Mouse (Mus musculus): ENCODE measurements at regions not wholly inside any gene's neighbourhood (a gene's known extent, or its start where the extent isn't known, plus 50 kb on each side); places are given as distances from the start of the nearest gene placed in this dataset.
A peak's percentile ranks its signal among the peaks of the same experiment; 100 is the strongest.

GRCm38 (mm10) chr19:28205691-28206090 lies 194.7 kb upstream of the Rfx3 start:
- no peak for DNase-seq (ENCODE audit: low read depth)

- no peak for DNase-seq (ENCODE audit: low read depth)
These were observed 192.8 kb upstream of the Rfx3 start for GRCm38 (mm10) chr19:28203719-28204118.

DNA sequence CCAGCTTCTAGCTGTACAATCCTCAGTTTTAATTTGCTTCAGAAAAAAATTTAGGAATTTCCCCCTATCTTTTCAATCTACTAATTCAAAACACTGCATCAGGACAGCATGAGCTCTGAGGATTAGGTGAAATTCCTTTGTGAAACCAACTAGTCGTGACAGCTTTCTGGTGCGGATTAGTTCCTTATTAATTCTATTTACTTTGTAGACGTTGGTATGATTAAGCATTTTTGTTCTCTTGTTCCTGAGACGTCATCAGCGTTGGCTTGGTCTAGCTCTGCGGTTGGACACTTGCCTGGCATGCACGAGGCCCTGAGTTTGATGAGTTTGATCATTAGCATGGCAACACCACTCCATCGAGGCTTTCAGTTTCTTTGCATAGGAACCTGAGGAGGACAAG lies 188.4 kb upstream of the Rfx3 start:
- DNase-seq (ENCODE audit: low read depth): no peak

DNA sequence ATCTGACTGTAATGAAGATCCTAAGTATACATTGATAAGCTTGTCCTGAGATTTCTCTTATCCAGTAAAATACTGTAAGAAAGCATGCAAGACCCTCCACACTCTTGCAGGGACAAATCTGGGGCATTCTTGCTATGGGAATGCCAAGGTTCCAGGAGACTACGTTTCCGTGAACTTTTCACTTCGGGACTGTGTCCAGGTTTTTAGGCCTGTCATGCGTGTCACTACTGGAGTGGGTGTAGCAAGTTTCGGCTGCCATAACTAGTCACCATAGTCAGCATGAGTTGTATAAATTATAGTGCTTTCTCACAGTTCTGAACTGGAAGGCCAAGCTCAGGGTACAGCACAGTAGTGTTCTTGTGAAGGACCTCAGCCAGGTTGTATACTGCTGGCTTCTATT lies 185.9 kb upstream of the Rfx3 start:
- no peak for DNase-seq (ENCODE audit: low read depth)

GRCm38 (mm10) chr19:28192248-28192647 lies 181.3 kb upstream of the Rfx3 start:
- no peak for DNase-seq (ENCODE audit: low read depth)

DNA sequence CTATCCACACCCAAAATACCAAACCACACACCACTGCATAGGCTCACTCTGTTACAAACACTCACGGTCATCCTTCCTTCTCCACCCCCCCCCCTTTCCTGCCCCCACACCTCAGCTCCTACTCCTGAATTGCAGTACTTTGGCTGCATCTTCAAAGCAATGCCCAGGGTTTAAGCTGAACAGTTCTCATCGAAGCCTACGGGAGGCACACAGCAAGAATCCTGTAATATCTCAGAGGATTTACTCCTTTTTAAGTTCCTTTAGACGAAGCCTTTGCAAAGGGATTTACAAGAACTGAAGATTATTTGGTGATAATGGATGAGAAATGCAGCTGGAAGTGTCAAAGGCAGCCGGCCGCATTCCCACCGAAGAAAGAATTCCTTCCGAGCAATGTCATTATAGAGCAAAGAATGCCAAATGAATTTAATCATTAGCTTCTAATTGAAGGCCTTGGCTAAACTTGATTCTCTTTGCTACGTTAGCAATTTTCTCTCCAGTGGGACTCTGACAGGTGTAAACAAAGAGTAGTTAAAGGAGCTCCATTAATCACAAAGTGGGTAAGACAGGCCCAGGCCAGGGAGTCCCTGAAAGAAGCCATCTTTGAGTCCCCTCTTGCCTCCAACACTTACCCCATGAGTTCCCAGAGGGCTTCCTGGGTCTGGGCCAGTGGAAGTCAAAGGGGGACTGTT lies 180.6 kb upstream of the Rfx3 start:
- DNase-seq (ENCODE audit: low read depth): no peak

DNA sequence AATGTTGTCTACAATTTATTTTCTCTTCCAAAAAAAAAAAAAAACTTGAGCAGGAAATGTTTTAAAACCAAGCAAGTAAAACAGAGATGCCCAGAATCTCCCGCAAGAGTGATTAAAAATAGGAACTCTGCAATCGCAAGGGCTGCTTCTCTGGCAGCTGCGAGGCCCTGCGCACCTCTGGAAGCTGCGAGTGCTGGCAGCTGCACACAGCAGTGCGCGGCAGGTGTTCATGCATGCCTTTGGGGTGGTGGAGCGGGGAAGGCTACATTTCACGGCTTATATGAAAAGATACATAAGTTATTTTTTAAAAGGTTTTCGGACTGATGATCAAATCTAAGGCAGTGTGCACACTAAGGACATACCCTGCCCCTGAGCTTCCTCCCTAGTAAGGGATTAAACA lies 179.3 kb upstream of the Rfx3 start:
- DNase-seq (ENCODE audit: low read depth): no peak

- DNase-seq (ENCODE audit: low read depth): no peak
These were observed 177.4 kb upstream of the Rfx3 start for GRCm38 (mm10) chr19:28188363-28188762.

DNA sequence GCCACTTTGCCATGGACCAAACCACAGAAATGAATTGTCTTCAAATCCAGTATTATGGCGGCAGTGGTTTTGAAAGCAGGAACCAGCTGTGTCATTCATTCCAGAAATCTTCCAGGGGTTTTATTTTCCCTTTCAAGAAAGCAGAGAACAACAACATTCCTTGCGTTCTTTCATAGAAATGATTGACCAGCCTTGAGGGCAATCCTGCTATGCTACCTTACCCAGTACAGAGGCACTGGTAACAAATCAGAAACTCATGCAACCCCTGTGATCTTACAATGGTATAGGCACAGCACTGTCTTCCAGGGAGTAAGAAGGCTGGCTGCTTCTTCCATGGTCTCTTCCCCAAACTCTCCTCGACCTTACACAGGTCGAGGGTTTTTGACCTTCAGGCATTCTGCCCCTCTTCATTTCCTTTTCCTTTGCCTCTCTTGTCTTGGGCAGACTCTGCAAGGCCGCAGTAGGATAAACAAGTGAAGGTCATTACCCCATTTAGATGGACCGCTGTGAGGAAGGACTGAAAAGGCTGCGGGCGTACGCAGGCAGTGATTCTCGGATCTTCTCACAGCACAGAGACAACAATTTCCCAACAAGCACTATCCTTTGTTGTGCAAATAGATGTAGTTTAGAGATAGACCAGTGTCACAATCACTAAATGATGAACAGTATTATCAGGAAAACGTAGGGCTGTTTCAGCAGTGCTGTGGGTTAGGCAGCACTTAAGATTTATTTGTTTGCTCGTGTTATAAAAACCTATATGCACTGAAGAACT lies 171.6 kb upstream of the Rfx3 start:
- no peak for DNase-seq (ENCODE audit: low read depth)

- no peak for DNase-seq (ENCODE audit: low read depth)
These were observed 170.2 kb upstream of the Rfx3 start for GRCm38 (mm10) chr19:28181171-28181570.

- no peak for DNase-seq (ENCODE audit: low read depth)
These were observed 167.1 kb upstream of the Rfx3 start for GRCm38 (mm10) chr19:28178114-28178513.

GRCm38 (mm10) chr19:28176821-28177220 lies 165.9 kb upstream of the Rfx3 start:
- peak; percentile 27 for DNase-seq (ENCODE audit: low read depth)

GRCm38 (mm10) chr19:28171836-28172534 lies 161.0 kb upstream of the Rfx3 start:
- no peak for DNase-seq (ENCODE audit: low read depth)

- DNase-seq (ENCODE audit: low read depth): no peak
These were observed 156.6 kb upstream of the Rfx3 start for GRCm38 (mm10) chr19:28167451-28168165.

DNA sequence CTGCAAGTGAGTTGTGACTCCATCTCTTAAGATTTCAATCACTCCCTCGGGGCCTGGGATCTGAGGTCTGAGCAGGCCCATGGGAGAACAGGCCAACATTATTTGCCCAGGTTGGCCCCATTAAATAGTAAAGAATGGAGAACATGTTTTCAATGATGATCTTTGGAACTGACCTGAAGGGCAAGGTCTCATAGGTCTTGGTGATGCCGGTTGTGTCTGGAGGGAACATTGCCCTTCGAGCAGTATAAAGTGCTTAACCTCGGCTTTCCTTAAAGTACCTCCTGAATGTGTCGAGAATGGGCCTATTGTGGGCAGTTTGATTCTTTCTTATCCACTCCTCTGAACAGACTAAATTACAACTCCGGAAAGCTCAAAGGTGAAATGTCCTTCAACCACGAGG lies 155.7 kb upstream of the Rfx3 start:
- no peak for DNase-seq (ENCODE audit: low read depth)

- peak; percentile 44 for DNase-seq (ENCODE audit: low read depth)
These were observed 155.0 kb upstream of the Rfx3 start for GRCm38 (mm10) chr19:28165901-28166361.

- no peak for DNase-seq (ENCODE audit: low read depth)
These were observed 152.2 kb upstream of the Rfx3 start for GRCm38 (mm10) chr19:28163195-28163594.

GRCm38 (mm10) chr19:28160582-28160981 lies 149.6 kb upstream of the Rfx3 start:
- DNase-seq (ENCODE audit: low read depth): no peak

DNA sequence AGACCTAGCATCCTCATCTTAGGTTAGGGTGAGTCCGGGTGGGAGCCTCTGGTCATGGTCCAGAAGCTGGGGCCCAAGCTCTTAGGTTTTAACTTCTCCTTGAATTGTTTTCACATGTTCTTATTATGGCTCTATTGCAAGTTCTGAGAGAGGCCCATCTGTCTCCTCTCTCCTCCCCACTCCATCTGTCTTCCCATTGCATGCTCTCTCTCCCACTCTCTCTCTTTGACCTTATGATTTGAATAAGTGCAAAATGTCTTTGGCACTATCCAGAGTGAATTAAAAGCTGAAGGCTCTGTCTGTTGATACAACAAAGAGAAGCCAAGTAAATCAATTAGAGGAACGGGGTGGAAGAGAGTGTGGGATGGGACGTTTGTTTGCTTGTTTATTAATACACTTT lies 146.2 kb upstream of the Rfx3 start:
- DNase-seq (ENCODE audit: low read depth): no peak

- DNase-seq (ENCODE audit: low read depth): no peak
These were observed 126.6 kb upstream of the Rfx3 start for GRCm38 (mm10) chr19:28137581-28137980.

DNA sequence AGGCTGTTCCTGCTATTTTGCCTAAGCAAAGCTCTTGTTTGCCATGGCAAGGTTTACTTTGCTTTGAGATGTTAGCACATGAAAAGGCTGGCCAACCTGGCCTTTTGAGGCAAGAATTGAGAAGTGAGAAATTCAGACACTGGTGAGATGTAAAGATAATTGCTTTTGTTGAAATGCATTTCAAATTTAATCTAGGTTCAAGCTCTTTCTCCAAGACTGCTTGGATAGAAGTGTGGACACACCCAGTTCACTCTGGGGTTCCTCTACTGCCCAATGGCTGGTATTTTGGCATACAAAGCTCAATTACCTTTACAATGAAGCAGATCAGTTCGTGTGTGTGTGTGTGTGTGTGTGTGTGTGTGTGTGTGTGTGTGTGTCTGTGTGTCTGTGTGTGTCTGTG lies 123.8 kb upstream of the Rfx3 start:
- DNase-seq (ENCODE audit: low read depth): no peak

All from fibroblast of lung, adult 2 months (primary cell).